Mouse (Mus musculus) Patski (cell line): ENCODE measurements around the gene Ackr1. TPM values are rescaled to one million over a fixed set of nuclear protein-coding genes. Genes with fewer than 3 reads are reported as not detected.

ENCODE experiments used
- ATAC-seq: fragments of 100-300 bp; one replicate; pipeline ENCODE4 v1.8.0; 2021
- CTCF ChIA-PET: fragments of 350-600 bp; sonication (Branson Sonifier 250); formaldehyde crosslinking; loops from one replicate; lab custom pipeline; 2022; ENCODE audit warnings: inconsistent platforms; lab: Charles Lee
- POLR2A ChIA-PET: fragments of 350-600 bp; sonication (Branson Sonifier 250); formaldehyde crosslinking; loops from one replicate; lab custom pipeline; 2022; ENCODE audit warnings: antibody characterized with exemption, inconsistent platforms; lab: Charles Lee
- DNase-seq: peaks from one replicate; pipeline ENCODE4 v3.0.0-alpha.2; 2011; ENCODE audit warnings: low read depth, low spot score
- H3K27me3 ChIP-seq: fragments of 371-371 bp; one replicate; pipeline ENCODE4 v1.5.1; 2021
- CTCF ChIP-seq: fragments of 100-300 bp; IDR thresholded peaks from one replicate; pipeline ENCODE4 v1.5.1; 2021
- in situ Hi-C: fragments of 300-500 bp; cut with MboI; formaldehyde crosslinking; loops from 3 replicates; pipeline ENCODE4 v1.11.1; 2018; ENCODE audit warnings: low pct_unique_long_range_greater_than_20kb, mixed read lengths
- polyA plus RNA-seq: library from polyadenylated mRNA; unstranded; gene quantifications from one replicate; pipeline ENCODE4 v1.2.3, GENCODE M21; 2021

Ackr1 gene
- polyA plus RNA-seq, 1 experiment from 2014 or later = not detected

GRCm38 (mm10) chr1:173348527-173348926, 15.0 kb upstream of the Ackr1 start:
- TF ChIP-seq CTCF = no peak
- no peak for ATAC-seq
- in situ Hi-C loops = no loop called here
- CTCF ChIA-PET = no interaction called here
- H3K27me3 ChIP-seq = no peaks in the 10 kb centered on the region
- POLR2A ChIA-PET = no interaction called here
- DNase-seq = no peak

- ChIA-PET CTCF (no interaction called here), POLR2A (interaction anchor here (0.6 kb wide), 1 partner anchor 28 kb away, joined by 3 read pairs; no protein-coding TSS in a partner anchor)
- in situ Hi-C loops = no loop called here
- ATAC-seq (no peak), DNase-seq (no peak)
- no peaks in the 10 kb centered on the region for H3K27me3 ChIP-seq
- TF ChIP-seq CTCF = no peak
Observed at GRCm38 (mm10) chr1:173345112-173345511, 11.6 kb upstream of the Ackr1 start.

- ChIA-PET CTCF (no interaction called here), POLR2A (no interaction called here)
- ATAC-seq (no peak), DNase-seq (no peak)
- no peak for TF ChIP-seq CTCF
- no peaks in the 10 kb centered on the region for H3K27me3 ChIP-seq
- in situ Hi-C loops = no loop called here
Observed at GRCm38 (mm10) chr1:173343934-173344333, 10.4 kb upstream of the Ackr1 start.

DNA sequence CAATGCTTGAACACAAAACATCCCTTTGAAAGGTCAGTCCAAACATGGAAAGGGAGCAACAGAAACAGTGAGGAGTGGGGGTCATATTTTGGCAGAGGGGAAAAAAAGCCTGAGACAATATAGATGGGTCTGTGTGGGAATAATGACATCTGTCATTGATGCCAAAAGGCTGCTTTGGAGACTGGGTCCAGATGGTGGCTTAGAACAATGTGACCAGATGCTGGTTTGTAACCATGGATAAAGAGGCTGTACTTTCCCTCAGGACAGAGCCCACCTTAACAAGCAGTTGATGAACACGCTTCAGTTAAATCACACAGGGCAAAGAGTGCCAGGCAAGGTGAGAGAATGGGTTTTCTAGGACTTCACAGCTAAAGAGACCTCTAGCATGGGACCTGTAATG, 8.9 kb upstream of the Ackr1 start:
- CTCF ChIA-PET = interaction anchor here (1.6 kb wide), 1 partner anchor 18 kb away, joined by 3 read pairs; no protein-coding TSS in a partner anchor
- no peak for TF ChIP-seq CTCF
- DNase-seq = no peak
- H3K27me3 ChIP-seq = no peaks in the 10 kb centered on the region
- no peak for ATAC-seq
- POLR2A ChIA-PET = no interaction called here
- in situ Hi-C loops = no loop called here

- no peaks in the 10 kb centered on the region for H3K27me3 ChIP-seq
- in situ Hi-C loops = no loop called here
- DNase-seq (no peak), ATAC-seq (no peak)
- POLR2A ChIA-PET = no interaction called here
- TF ChIP-seq CTCF = no peak
- CTCF ChIA-PET = interaction anchor here (1.0 kb wide), 1 partner anchor 58 kb away, joined by 3 read pairs; no protein-coding TSS in a partner anchor
Observed at GRCm38 (mm10) chr1:173339543-173339942, 6.0 kb upstream of the Ackr1 start.

DNA sequence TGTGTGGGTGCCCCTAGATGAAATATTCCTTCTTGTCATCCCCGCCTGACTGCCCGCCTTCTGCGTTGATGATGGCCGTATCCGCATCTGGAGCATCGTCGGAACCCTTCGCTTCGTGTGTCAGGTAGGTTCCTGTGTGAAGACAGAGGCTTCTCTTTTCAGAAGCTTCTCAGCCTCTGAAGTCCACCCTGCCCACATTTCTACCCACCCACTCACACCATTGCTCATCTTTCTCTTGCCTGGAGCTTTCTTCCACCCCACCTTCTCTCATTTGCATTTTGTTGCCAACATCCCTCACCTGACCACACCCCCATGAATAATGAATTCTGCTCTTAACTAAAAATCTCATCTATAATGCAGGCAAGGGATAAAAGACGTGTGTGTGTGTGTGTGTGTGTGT, 3.5 kb upstream of the Ackr1 start:
- TF ChIP-seq CTCF = no peak
- no peak for DNase-seq

DNA sequence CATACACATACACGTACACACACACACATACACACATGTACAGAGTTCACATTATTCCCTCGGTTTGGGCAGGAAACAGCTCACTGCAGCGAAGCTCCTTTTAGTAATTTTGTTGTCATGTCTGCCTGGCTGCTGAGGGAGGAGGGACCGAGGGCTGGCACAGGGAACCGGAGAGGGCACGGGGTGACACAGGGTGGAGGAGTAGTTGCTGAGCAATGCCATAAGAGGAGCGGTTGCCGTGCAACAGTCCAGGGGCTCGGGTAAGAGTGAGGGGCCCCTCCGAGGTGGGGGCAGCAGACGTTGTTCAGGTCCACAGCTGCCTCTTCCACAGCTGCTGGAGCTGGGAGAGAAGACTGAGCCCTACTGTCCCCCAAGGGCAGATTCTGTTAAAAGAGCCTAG, 2.4 kb upstream of the Ackr1 start:
- in situ Hi-C loops = no loop called here

More for the DNA sequence above, 3.5 kb upstream of the Ackr1 start:
- no peaks in the 10 kb centered on the region for H3K27me3 ChIP-seq
- ChIA-PET CTCF (no interaction called here), POLR2A (no interaction called here)
- no peak for ATAC-seq
- in situ Hi-C loops = no loop called here

DNA sequence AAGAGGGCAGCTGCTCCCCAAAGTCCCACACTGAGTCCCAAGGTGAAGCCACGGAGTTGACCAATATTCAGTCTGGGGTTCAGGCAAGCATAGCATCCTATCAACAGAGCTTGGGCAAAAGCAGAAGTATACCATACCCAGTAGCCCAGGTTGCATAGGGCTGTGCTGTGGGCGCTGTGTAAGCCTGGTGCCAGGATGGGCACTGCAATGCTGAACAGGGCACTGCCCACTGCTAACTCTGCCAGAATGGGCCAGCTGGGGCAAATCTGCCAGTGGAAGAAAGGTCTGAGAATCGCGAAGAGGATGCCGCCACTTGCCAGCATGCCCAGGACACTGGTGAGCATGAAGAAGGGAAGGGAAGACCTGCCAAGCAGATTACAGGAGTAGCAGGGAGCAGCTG, 1.1 kb downstream of the Ackr1 start:
- no peaks in the 10 kb centered on the region for H3K27me3 ChIP-seq
- ChIA-PET CTCF (no interaction called here), POLR2A (interaction anchor here (0.8 kb wide), 1 partner anchor 8 kb away, joined by 3 read pairs; no protein-coding TSS in a partner anchor)
- no peak for ATAC-seq
- no peak for DNase-seq
- in situ Hi-C loops = no loop called here
- TF ChIP-seq CTCF = no peak

More for the DNA sequence above, 2.4 kb upstream of the Ackr1 start:
- DNase-seq = no peak
- POLR2A ChIA-PET = no interaction called here
- CTCF ChIA-PET = no interaction called here
- ATAC-seq = no peak
- no peak for TF ChIP-seq CTCF
- H3K27me3 ChIP-seq = no peaks in the 10 kb centered on the region

DNA sequence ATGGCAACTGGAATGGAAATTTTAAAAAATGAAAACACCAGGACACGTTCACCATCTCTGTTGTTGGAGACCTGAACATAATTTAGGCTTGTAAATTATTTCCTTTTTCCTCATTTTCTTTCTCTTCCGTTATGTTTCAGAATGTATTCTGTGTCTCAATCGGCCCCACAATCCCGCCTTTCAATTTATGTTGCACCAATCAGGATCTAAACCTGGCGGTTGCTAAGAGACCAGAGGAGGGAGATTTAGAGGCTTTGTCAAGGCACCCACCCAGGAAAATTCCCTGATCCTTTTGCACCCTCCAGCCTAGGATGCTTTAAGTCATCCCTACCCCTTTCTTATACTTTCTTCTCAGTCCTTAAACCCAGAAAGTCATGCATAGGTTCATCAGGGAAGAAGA, 3.8 kb downstream of the Ackr1 start:
- no peaks in the 10 kb centered on the region for H3K27me3 ChIP-seq
- ATAC-seq (no peak), DNase-seq (no peak)
- ChIA-PET POLR2A (no interaction called here), CTCF (interaction anchor here (1.1 kb wide), 1 partner anchor 9 kb away, joined by 3 read pairs; no protein-coding TSS in a partner anchor)
- in situ Hi-C loops = no loop called here
- TF ChIP-seq CTCF = no peak

- ATAC-seq = no peak
- in situ Hi-C loops = no loop called here
Observed at GRCm38 (mm10) chr1:173329185-173329584, 4.4 kb downstream of the Ackr1 start.

GRCm38 (mm10) chr1:173328446-173328845, 5.1 kb downstream of the Ackr1 start:
- no peaks in the 10 kb centered on the region for H3K27me3 ChIP-seq
- in situ Hi-C loops = no loop called here
- no peak for ATAC-seq
- no peak for DNase-seq
- CTCF ChIA-PET = no interaction called here
- TF ChIP-seq CTCF = no peak
- POLR2A ChIA-PET = no interaction called here

More at GRCm38 (mm10) chr1:173329185-173329584, 4.4 kb downstream of the Ackr1 start:
- DNase-seq = no peak
- H3K27me3 ChIP-seq = no peaks in the 10 kb centered on the region
- ChIA-PET POLR2A (no interaction called here), CTCF (interaction anchor here (1.1 kb wide), 1 partner anchor 10 kb away, joined by 3 read pairs; no protein-coding TSS in a partner anchor)
- no peak for TF ChIP-seq CTCF

GRCm38 (mm10) chr1:173326552-173326951, 7.0 kb downstream of the Ackr1 start:
- ChIA-PET POLR2A (no interaction called here), CTCF (no interaction called here)
- DNase-seq = no peak
- ATAC-seq = no peak
- peaks cover 4% of the 10 kb centered on the region for H3K27me3 ChIP-seq
- no peak for TF ChIP-seq CTCF
- in situ Hi-C loops = no loop called here
